Mouse (Mus musculus) retina, adult 2 months (tissue): Measurements from ENCODE around the gene Gm26602.
A peak's percentile ranks its signal among the peaks of the same experiment; 100 is the strongest.

Source experiments
- DNase-seq: peaks from one replicate; pipeline ENCODE4 v3.0.0-alpha.2; 2012; ENCODE audit warnings: low read depth, low spot score

Gm26602 gene

GRCm38 (mm10) chr10:79917532-79918100 is 7.0 kb downstream of the Gm26602 start:
- no peak for DNase-seq

DNA sequence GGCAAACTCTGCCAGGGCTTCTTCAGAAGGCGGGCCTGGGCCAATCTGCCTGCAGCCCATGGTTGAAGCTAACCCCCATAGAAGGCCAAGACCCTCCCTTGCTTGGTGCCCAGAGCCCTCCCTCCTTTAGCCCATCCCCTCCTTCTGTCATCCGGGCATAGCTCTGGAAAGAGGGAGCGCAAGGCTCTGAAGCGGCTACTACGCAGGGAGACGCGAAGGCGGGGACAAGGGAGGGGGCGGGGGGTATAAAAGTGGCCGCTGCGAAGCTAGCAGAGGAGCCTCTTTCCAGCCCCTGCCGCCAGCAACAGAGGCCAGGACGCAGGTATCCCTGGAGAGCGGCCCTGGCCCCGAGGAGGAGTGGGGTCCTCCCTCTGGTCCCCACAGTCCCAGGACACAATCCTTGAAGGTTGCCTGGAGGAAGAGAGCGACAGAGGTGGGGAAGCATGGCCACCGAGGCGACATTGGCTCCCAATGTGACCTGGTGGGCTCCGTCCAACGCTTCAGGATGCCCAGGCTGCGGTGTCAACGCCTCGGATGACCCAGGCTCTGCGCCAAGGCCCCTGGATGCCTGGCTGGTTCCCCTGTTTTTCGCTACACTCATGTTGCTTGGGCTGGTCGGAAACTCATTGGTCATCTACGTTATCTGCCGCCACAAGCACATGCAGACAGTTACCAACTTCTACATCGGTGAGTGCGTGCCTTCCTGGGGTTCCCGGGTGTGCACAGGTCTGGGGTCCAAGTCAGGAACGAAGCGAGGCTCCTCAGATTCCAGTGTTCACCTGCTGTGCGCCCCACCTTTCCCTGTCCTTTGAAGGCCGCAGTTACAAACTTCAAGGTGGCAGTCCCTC is 7.8 kb downstream of the Gm26602 start:
- no peak for DNase-seq

- no peak for DNase-seq
These were observed 8.7 kb downstream of the Gm26602 start for GRCm38 (mm10) chr10:79919251-79919849.

DNA sequence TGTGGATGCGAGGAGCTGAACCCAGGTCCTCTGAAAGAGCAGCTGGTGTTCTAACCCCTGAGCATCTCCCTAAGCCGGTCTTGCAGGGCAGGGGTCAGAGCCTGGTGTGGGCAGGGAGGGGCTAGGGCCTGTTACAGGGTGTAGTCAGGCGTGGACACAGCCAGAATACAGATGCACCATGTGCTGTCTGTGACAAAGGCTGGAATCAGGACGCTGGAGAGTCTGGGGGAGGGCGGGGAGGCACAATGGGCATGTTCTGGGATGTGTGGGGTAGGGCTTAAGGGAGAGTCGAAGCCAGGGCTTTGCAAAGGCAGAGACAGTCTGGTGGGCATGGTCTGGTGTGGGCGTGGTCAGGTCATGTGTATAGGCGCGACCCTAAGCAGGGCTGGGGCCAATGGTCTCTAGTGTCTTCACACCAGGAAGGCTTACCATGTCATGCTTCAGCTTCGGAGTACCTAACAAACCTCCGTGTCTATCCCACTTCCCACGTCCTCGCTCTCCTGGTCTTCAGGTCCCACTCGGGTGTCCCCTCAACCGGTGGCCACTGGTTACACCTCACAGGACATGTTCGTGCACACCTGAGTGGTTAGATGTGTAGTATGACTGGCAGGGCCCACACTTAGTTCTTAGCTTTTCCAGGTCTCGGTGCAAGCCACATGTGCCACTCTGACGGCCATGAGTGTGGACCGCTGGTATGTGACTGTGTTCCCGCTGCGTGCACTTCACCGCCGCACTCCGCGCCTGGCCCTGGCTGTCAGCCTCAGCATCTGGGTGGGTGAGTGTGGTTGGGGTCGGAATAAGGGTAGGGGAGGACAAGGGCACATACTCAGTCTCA is 9.6 kb downstream of the Gm26602 start:
- DNase-seq = no peak

DNA sequence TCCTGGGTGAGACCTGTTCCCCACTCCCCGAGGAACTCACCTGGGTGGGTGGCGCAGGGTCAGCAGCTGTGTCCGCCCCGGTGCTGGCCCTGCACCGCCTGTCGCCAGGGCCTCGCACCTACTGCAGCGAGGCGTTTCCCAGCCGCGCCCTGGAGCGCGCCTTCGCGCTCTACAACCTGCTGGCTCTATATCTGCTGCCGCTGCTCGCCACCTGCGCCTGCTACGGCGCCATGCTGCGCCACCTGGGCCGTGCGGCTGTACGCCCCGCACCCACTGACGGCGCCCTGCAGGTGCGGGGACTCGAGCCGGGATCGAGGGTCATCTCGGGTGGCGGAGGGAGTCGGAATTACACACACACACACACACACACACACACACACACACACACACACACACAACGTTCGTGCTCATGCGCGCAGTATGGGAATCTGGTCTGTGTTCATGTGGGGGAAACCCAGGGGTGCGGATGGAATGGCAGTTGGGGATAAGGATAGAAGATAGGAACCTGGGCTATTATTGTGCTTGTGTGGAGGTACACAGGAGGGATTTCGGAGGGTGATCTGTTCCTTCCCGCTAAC is 10.4 kb downstream of the Gm26602 start, which contains the start of gene R3hdm4:
TSS of gene R3hdm4 (minus strand) at position 251 of the 578 bp plus-strand sequence.
- no peak for DNase-seq

DNA sequence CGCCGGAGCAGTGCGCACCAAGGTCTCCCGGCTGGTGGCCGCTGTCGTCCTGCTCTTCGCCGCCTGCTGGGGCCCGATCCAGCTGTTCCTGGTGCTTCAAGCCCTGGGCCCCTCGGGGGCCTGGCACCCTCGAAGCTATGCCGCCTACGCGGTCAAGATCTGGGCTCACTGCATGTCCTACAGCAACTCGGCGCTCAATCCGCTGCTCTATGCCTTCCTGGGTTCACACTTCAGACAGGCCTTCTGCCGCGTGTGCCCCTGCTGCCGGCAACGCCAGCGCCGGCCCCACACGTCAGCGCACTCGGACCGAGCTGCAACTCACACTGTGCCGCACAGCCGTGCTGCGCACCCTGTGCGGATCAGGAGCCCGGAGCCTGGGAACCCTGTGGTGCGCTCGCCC is 10.9 kb downstream of the Gm26602 start:
- no peak for DNase-seq

DNA sequence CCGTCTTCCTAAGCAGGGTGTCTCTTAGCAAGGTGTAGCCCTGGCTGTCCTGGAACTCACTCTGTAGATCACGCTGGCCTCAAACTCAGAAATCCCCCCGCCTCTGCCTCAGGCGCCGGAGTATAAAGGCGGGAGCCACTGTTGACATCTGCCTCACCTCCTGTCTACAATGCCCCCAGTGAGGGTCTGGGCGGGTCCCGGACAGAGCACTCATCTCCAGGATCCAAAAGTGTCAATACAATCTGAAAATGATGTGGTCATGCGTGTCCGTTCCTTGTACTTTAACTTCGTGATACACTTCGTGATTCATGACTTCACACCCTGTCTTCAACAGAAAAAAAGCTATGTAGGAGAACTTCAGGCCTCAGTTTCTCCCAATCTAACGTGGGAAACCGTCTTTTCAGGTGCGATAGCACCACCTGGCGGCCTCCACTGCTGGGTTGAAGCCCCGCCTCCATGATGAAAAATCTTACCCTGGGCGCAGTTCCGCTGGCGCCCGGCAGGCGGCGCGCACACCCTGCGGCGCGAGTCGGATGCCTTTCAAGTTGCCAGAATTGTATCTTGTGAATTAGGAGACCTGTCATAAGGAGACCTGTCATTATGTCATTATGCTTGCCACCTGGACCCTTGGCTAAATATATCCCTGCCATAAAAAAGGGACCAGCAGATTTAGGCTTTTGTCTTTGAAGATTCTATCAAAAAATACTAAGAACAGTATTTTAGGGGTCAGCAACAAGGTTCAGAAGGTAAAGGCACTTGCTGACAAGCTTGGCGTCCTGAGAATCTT is 14.5 kb downstream of the Gm26602 start:
- DNase-seq = peak; percentile 79

- DNase-seq = no peak
These were observed 15.3 kb downstream of the Gm26602 start for GRCm38 (mm10) chr10:79925785-79926490.

DNA sequence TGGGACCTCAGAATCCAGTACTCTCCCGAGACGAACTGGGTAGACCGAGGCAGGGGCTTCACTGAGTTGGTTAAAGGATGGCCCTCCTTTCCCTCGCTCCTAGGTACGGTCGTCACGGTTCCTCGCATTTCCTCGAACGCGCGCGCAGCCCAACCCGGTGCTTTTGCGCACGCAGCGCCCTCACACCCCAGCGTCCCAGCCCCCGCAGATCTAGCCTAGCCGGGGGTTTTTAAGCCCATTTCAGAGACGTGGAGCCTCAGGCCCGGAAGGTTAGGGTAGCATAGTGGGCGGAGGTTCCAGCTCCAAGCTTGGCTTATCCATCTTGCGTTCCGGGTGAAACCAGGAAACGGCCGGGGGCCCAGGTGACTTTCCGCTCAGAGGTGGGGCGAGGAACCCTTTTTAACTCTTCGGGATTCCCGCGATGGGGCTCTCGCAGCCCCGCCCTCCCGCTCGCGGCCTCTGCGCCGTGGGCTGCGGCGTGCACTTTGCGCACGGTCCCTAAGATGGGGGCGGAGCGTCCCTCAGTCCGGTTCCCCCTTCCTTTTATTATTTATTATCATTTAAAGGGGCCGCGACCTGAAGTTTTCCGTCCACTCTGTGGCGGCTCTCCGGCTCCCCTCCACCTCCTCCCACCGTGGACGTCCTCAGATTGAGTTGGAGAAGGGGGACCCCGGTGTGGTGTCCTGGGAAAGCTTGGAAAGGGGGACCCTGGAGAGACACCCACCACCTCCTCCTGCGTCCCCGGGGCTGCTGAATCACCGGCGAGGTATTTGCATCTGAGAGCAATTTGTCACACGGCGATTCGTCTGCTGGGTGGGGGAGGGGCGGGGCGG is 16.1 kb downstream of the Gm26602 start, which contains the start of gene Arid3a:
TSS of gene Arid3a (plus strand) at position 553 of the 833 bp plus-strand sequence.
- peak; percentile 80 for DNase-seq

DNA sequence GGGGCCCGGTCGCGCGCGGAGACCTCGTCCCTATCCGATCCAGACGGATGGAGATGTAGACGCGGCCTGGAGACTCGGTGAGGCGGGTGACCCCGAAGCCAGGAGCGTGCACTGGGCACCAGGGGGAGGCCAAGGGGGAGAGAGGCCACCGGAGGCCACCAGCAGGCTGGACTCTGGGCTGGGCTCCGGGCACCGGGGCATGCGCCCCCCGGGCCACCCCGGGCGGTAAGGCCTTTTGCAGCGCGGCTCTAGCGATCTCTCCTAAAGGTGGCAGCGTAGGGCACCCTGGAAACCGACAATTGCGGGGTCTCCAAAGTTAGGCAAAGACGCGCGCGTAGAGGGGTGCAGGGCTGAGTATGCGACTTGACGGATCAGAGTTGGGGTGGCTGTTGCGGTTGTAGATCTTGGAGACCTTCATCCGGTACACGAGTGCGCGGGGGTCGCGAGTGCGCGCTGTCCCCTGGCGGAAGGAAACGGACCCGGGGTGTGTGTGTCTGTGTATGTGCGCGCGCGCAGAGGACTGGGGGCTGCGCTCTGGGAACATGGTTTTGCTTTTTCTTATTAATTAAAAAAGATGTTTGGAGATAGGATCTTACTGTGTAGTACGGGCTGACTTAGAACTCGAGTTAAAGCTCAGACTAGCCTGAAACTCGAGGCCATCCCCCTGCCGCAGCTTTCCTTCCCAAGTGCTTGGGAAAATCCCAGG is 16.8 kb downstream of the Gm26602 start:
- DNase-seq = no peak

DNA sequence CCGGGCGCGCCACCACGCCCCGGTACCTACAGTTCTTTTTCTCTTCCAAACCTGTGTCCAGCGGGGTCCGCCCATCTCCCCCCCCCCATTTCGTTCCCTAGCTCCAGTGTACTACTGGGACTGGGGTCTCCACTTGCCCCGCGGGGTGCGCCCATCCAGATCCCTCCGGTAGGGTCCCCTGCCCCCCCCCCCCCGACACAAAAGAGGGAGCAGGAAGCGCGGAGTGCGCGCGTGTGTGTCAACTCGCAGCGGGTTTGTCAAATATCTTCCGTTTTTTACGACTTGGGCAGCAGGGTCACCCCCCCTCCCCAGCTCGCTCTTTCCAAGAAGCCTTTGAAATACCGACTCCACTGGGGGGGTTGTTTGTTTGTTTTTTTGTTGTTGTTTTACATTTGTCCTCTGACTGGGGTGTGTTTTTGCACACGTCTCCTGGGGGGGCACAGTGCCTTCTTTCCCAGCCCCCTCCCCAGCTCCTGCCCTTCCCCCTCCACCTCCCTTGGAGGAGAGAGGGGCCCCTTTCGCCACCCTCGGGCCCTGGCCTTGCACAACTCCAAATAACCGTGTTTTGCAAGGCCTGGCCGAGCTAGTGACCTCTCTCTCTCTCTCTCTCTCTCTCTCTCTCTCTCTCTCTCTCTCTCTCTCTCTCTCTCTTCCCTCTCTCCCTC is 17.5 kb downstream of the Gm26602 start:
- no peak for DNase-seq

DNA sequence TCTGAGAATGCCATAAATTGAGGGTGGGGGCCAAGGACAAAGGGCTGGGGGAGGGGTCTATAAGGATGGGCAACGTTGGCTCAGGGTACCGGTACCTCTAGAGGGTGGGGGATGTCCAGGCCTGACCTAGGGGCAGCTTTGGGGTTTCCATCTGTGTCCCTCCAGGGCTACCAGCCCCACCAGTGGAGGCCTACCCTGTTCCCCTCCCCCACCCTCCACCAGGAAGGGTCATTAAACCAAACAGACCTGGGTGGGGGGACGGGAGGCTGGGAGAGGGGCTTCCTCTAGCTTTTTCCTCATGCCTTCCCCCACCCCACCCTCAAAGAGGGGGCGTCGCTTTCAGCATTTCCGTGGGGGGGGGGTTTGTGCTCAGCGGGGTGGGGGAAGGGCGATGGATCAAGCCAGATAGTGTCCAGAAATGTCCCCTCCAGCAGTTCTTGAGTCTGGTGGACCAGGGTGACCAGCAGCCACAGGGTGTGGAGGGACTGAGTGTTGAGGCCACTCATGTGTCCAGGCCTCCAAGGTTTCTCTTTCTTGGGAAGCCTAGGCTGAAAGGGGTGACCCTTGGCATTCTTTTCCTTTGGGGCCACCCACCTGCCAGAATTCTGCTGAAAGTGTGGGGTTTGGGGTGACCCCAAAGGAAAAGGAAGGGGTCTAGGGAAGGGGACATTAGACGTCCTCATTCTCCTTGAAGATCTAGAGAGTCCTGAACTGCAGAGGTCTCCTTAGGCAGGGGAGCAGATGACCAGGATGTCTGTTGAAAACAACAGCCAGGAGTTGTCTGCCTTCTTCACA is 18.4 kb downstream of the Gm26602 start:
- no peak for DNase-seq

DNA sequence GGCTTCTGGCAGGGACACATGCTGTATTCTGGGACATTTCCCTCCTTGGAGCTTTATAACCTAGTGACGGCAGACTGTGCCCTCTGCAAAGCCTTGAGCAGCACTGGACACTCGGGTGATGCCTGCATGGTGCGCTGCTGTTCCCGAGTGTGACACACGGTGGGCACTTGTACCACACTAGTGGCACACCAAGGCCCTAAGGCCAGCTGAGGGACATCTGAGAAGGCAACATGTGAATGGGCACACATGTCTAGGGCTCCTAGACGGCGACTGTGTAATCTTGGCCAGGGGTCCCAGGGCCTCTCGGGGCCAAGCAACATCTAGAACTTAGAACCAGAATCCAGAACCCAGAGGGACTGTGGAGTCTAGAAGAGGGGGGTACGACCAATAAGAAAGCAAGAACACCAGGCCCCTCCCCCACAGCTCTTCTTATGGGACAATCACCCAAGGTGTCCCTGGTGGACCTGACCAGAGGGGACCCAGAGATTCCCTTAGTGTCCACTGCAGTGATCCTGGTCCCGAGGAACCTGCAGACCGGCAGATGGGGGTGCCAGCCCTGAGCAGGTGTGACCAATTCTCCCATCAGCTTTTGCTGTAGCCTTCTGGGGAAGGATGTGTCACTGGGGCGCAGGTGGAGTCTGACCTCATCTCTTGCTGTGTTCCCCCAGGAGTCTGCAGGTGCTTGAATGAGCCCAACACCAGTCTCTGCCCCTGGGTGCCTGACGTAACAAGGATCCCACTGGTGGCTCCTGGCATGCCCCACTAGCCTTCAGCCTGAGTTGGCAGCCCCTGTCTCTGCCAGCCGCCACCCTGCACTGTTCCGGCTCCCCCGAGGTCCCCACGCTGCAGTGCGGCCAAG is 19.5 kb downstream of the Gm26602 start:
- DNase-seq = no peak

DNA sequence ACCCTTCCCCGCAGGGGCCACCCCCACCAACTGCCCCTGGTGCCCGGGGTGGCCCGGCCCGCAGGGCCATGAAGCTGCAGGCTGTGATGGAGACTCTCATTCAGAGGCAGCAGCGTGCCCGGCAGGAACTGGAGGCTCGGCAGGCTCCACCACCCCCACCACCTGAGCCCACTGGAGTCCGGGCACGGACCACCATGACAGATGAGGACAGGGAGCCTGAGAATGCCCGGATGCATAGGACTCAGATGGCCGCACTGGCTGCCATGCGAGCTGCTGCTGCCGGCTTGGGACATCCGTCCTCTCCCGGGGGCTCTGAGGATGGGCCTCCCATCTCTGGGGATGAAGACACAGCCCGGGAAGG is 20.1 kb downstream of the Gm26602 start:
- no peak for DNase-seq

DNA sequence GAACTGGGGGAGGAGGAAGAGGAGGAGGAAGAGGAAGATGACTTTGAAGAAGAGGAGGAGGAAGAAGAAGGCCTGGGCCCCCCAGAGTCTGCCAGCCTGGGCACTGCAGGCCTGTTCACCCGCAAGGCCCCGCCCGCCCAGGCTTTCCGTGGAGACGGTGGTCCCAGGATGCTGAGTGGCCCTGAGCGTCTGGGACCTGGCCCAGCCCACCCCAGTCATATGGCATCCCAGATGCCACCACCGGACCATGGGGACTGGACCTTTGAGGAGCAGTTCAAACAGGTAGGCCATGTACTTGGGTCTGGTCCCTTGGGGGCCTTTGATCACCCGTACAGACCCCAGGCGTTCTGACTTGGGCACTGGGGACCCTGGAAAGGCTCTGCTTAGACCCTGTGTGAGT is 21.1 kb downstream of the Gm26602 start:
- DNase-seq = no peak

DNA sequence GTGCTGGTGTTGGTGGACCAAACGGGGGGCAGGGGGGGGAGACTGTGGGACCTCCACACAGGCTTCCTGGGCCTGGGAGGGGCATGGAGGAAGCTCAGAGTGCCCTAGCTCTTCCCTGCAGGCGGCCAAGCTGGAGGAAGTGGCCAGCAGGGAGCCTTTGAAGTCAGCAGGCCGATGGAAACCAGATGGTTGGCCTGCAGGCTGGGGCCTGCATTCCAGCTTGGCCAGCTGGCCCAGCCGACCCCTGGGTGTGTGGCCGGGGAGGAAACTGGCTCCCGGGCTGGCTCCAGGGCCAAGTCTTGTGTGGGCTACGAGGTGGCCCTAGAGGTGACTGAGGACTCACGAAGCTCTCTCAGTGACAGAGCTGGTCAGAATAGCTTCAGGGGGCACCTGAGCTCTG is 22.1 kb downstream of the Gm26602 start:
- no peak for DNase-seq
